Mouse (Mus musculus) kidney, embryonic 15.5 days (tissue): ENCODE measurements around the gene Tlk2. TPM values are rescaled to one million over a fixed set of nuclear protein-coding genes. Genes with fewer than 3 reads are reported as not detected.

Experiments used
- ATAC-seq: fragments of 200-750 bp; cut with Nextera tagmentation; replicated peaks from 2 replicates; pipeline ENCODE4 v1.8.0; 2017; ENCODE audit warnings: moderate TSS enrichment; ENCODE audit not compliant: low FRiP score
- H3K27ac ChIP-seq: fragments of 300-500 bp; sonication (generic); 2 replicates; pipeline ENCODE4 v1.5.1; 2015; ENCODE audit warnings: mild to moderate bottlenecking, inconsistent platforms
- H3K27me3 ChIP-seq: fragments of 300-500 bp; sonication (generic); 2 replicates; pipeline ENCODE4 v1.6.1; 2015; ENCODE audit warnings: inconsistent platforms
- H3K36me3 ChIP-seq: fragments of 300-500 bp; sonication (generic); 2 replicates; pipeline ENCODE4 v1.6.1; 2015; ENCODE audit warnings: inconsistent platforms
- H3K4me1 ChIP-seq: fragments of 300-500 bp; sonication (generic); 2 replicates; pipeline ENCODE4 v1.6.1; 2015; ENCODE audit warnings: inconsistent platforms
- H3K4me2 ChIP-seq: fragments of 300-500 bp; sonication (generic); 2 replicates; pipeline ENCODE4 v1.6.1; 2015; ENCODE audit warnings: moderate library complexity, mild to moderate bottlenecking, inconsistent platforms
- H3K4me3 ChIP-seq: fragments of 300-500 bp; sonication (generic); replicated peaks from 2 replicates; pipeline ENCODE4 v1.5.1; 2015; ENCODE audit warnings: mild to moderate bottlenecking, inconsistent platforms
- H3K9ac ChIP-seq: fragments of 300-500 bp; sonication (generic); 2 replicates; pipeline ENCODE4 v1.6.1; 2015; ENCODE audit warnings: mild to moderate bottlenecking, inconsistent platforms
- H3K9me3 ChIP-seq: fragments of 300-500 bp; sonication (generic); replicated peaks from 2 replicates; pipeline ENCODE4 v1.6.1; 2016; ENCODE audit warnings: inconsistent platforms
- WGBS: fragments of 180-500 bp; shearing (Covaris S2); methylation state at CpG from one replicate; pipeline ENCODE4 v1.1.7; 2015; ENCODE audit warnings: mixed read lengths; 5-methylcytosine and 5-hydroxymethylcytosine counted together
- polyA plus RNA-seq: library from polyadenylated mRNA; unstranded; fragments of >200 nt; fragmentation: Nextera tagmentation; extraction: Ambion mirVana; gene quantifications from 2 replicates; pipeline ENCODE4 v1.2.1, GENCODE M21; 2015

Gene Tlk2
- polyA plus RNA-seq, 1 experiment from 2014 or later: 21.1 TPM

DNA sequence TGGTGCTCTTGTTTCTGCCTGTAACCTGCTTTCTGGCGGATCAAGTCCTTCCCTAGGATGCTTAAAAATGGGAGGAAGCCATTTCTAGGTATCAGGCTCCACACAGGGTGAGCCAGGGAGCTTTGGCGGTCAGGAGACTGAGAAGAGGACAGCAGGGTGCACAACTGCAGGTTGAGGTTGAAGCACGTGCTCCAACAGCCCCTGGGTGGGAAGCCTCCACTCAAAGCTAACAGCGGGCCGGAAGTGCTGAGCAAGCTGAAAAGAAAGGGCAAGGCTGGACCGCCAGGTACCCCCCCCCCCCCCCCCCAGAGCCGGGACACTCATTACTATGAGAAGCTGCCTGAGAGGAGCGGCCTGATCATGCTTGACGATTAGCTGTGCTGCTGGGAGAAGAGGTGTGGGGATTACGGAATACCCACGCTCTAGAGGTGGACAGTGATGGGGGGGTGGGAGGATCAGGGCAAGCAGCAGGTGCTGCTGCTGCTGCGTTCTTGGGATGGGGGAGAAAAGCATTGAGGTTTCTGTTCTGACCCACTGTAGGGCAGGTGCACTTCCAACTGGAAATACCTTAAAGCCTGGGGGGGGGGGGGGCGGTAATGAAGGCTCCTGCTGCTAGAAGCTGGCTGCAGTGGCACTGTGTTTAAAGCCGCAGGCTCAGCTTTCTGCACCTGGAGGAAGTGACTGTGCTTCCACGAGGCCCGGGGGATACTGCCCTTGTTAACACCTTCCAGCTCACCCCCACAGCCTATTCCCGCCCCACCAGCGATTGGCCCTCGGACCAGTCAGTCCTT, 27.2 kb upstream of the Tlk2 start:
- ATAC-seq: peak; percentile 55
- Histone ChIP-seq H3K27ac (no peak overlapping the region), H3K9ac (no peak overlapping the region), H3K36me3 (no peaks in the 10 kb centered on the region), H3K4me3 (no peak overlapping the region), H3K4me1 (peaks cover 26% of the 10 kb centered on the region), H3K9me3 (no peaks in the 10 kb centered on the region), H3K27me3 (no peaks in the 10 kb centered on the region), H3K4me2 (peak overlapping the region; percentile 33)
- WGBS: 16% methylated on average over 19 of the region's 19 CpGs

GRCm38 (mm10) chr11:105152017-105152300, 26.6 kb upstream of the Tlk2 start:
- Histone ChIP-seq H3K27ac (no peak overlapping the region), H3K4me3 (no peak overlapping the region), H3K36me3 (no peaks in the 10 kb centered on the region), H3K4me2 (peak overlapping the region; percentile 33), H3K27me3 (no peaks in the 10 kb centered on the region), H3K9ac (no peak overlapping the region), H3K9me3 (no peaks in the 10 kb centered on the region), H3K4me1 (peaks cover 26% of the 10 kb centered on the region)
- ATAC-seq: no peak
- 67% methylated on average over 1 of the region's 4 CpGs for WGBS

- peak; percentile 59 for ATAC-seq
- Histone ChIP-seq H3K27ac (no peak overlapping the region), H3K4me1 (peaks cover 26% of the 10 kb centered on the region), H3K27me3 (no peaks in the 10 kb centered on the region), H3K4me2 (no peak overlapping the region), H3K9me3 (no peaks in the 10 kb centered on the region), H3K36me3 (no peaks in the 10 kb centered on the region), H3K9ac (no peak overlapping the region), H3K4me3 (no peak overlapping the region)
- 55% methylated on average over 11 of the region's 11 CpGs for WGBS
Observed at GRCm38 (mm10) chr11:105152357-105152899, 26.2 kb upstream of the Tlk2 start.

DNA sequence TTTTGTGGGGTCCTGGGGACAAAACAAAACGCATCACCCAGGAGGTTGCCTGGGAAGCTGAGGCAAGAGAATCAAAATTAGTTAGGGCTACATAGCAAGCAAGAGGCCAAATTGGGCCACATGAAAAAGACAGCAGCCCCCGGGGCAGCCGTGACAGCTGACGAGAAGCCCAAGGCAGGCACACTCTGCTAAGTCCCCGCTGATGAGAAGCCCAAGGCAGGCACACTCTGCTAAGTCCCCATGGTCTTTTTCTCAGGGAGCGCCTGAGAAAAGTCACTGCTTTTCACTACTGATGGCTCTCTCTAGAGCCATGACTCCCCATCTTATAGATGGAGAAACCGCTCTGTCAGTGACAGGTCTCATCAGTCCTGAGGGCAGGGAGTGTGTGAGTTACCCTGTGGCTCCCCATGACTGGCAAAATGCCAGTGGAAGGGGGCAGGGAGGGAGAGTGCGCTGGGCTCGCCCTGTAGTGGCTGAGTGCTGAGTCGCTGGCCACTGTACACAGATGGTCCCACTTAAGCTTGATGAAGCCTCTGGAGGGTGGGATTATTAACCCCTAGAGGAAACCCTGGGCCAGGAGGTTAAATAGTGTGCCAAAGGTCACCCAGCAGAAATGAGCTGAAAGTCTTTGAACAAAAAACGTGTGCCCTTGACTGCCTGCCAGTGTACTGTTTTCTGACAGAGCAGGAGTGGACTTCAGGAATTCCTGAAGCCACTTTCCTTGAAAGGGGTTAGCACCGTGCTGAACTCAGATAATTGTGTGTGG, 25.4 kb upstream of the Tlk2 start:
- Histone ChIP-seq H3K9ac (no peak overlapping the region), H3K4me1 (peaks cover 26% of the 10 kb centered on the region), H3K27ac (0 out of 2 replicates have a peak overlapping the region, but pooled peaks have one; percentile 33), H3K4me3 (no peak overlapping the region), H3K27me3 (no peaks in the 10 kb centered on the region), H3K36me3 (no peaks in the 10 kb centered on the region), H3K9me3 (no peaks in the 10 kb centered on the region), H3K4me2 (no peak overlapping the region)
- ATAC-seq: peak; percentile 83
- WGBS: 23% methylated on average over 12 of the region's 12 CpGs

GRCm38 (mm10) chr11:105155915-105156314, 22.7 kb upstream of the Tlk2 start:
- 34% methylated on average over 4 of the region's 4 CpGs for WGBS
- H3K4me2 ChIP-seq: no peak overlapping the region
- H3K36me3 ChIP-seq: no peaks in the 10 kb centered on the region
- H3K9me3 ChIP-seq: no peaks in the 10 kb centered on the region
- 0 out of 2 replicates have a peak overlapping the region, but pooled peaks have one; percentile 32 for H3K27ac ChIP-seq
- no peak for ATAC-seq
- peaks cover 26% of the 10 kb centered on the region for H3K4me1 ChIP-seq
- H3K27me3 ChIP-seq: no peaks in the 10 kb centered on the region
- H3K9ac ChIP-seq: no peak overlapping the region
- H3K4me3 ChIP-seq: no peak overlapping the region

- Histone ChIP-seq H3K4me1 (peaks cover 18% of the 10 kb centered on the region), H3K9me3 (no peaks in the 10 kb centered on the region), H3K36me3 (no peaks in the 10 kb centered on the region), H3K9ac (no peak overlapping the region), H3K27me3 (no peaks in the 10 kb centered on the region), H3K4me2 (no peak overlapping the region), H3K27ac (no peak overlapping the region), H3K4me3 (no peak overlapping the region)
- WGBS: 87% methylated on average over 19 of the region's 19 CpGs
- no peak for ATAC-seq
Observed at GRCm38 (mm10) chr11:105156748-105157267, 21.8 kb upstream of the Tlk2 start.

GRCm38 (mm10) chr11:105158047-105158446, 20.6 kb upstream of the Tlk2 start:
- Histone ChIP-seq H3K27ac (no peak overlapping the region), H3K4me3 (no peak overlapping the region), H3K9ac (no peak overlapping the region), H3K36me3 (no peaks in the 10 kb centered on the region), H3K4me2 (no peak overlapping the region), H3K9me3 (peaks cover 8% of the 10 kb centered on the region), H3K4me1 (peaks cover 11% of the 10 kb centered on the region), H3K27me3 (no peaks in the 10 kb centered on the region)
- ATAC-seq: no peak

- no peaks in the 10 kb centered on the region for H3K36me3 ChIP-seq
- no peak overlapping the region for H3K4me2 ChIP-seq
- H3K4me3 ChIP-seq: no peak overlapping the region
- no peak overlapping the region for H3K27ac ChIP-seq
- no peak for ATAC-seq
- H3K4me1 ChIP-seq: no peaks in the 10 kb centered on the region
- 63% methylated on average over 6 of the region's 6 CpGs for WGBS
- no peaks in the 10 kb centered on the region for H3K27me3 ChIP-seq
- H3K9me3 ChIP-seq: peaks cover 14% of the 10 kb centered on the region
- no peak overlapping the region for H3K9ac ChIP-seq
Observed at GRCm38 (mm10) chr11:105159673-105160360, 18.8 kb upstream of the Tlk2 start.

DNA sequence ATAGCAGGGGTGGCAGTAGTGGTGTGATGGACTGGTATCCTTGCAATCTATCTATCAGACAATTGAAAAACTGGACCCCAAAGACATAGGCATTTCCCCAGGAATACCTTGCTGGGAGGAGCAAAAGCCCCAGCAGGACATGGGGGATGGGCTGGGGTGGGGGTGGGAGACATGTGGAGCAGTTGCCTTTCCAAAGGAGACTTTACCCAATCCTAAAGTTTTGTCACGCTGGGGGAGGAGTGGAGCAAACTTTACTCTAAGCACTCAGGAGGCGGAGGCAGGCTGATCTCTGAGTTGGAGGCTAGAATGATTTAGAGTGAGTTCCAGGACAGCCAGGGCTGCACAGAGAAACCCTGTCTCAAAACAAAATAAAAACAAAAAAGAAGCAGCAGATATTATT, 17.2 kb upstream of the Tlk2 start:
- Histone ChIP-seq H3K27me3 (no peaks in the 10 kb centered on the region), H3K36me3 (no peaks in the 10 kb centered on the region), H3K9ac (no peak overlapping the region), H3K4me1 (no peaks in the 10 kb centered on the region), H3K4me3 (no peak overlapping the region), H3K9me3 (peaks cover 26% of the 10 kb centered on the region), H3K4me2 (no peak overlapping the region), H3K27ac (no peak overlapping the region)
- ATAC-seq: no peak
- 88% methylated on average over 2 of the region's 2 CpGs for WGBS

DNA sequence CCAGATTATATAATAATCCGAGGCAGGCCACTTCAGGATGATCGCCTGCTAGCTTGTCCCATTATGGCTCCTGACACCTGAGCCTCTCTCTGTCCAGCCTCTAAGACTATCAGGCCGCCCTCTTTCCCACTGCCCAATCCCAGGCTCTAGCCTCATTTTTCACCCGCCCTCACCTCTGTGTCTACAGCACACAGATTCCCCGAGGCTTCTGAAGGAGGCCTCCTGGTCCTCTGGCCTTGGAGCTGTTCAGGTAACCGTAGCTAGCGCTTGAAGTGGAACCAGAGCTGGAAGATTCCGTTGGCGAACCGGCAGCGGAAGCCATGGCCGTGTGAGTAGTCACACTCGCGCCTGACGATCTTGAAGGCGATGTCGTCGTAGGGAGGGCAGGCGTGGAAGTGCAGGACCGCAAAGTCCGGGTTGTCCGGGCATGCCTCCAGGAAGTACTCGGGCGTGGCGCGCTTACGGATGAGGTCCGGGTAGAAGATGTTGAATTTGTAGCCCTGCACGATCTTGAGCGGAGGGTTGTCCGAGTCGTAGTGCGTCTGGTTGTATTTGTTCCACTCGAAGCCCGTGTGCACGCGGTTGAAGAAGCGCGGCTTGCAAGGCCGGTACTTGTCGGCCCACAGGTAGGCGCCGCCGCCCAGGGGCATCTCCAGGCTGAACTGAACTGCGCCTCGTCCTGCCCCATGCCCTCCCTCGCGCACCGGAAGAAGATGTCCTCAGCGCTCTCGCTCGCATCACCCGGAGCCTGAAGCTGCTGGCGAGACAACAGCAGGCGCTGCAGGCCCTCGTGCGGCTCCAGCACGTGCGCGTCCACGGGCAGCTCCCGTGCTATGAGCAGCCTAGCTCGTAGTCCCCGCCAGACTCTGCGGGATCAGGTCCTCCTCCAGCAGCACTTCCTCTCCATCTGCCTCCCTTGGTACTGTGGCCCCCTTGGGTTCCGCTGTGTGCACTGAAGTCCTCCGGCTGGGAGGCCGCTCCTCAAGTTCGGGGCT, 13.8 kb upstream of the Tlk2 start:
- Histone ChIP-seq H3K9me3 (peaks cover 26% of the 10 kb centered on the region), H3K36me3 (no peaks in the 10 kb centered on the region), H3K4me3 (no peak overlapping the region), H3K9ac (no peak overlapping the region), H3K4me2 (no peak overlapping the region), H3K27ac (no peak overlapping the region), H3K27me3 (no peaks in the 10 kb centered on the region), H3K4me1 (no peaks in the 10 kb centered on the region)
- WGBS: 85% methylated on average over 69 of the region's 69 CpGs
- no peak for ATAC-seq

- Histone ChIP-seq H3K4me2 (no peak overlapping the region), H3K4me1 (no peaks in the 10 kb centered on the region), H3K9ac (no peak overlapping the region), H3K27ac (no peak overlapping the region), H3K4me3 (no peak overlapping the region), H3K27me3 (no peaks in the 10 kb centered on the region), H3K36me3 (no peaks in the 10 kb centered on the region), H3K9me3 (peaks cover 26% of the 10 kb centered on the region)
- WGBS: 92% methylated on average over 10 of the region's 10 CpGs
- ATAC-seq: no peak
Observed at GRCm38 (mm10) chr11:105166780-105167179, 11.8 kb upstream of the Tlk2 start.
